Mouse (Mus musculus) lung, postnatal 0 days (tissue): ENCODE measurements around the gene Styx.

Experiments
- CTCF ChIP-seq: IDR thresholded peaks from 2 replicates; pipeline ENCODE4 v1.5.1; 2016; ENCODE audit warnings: antibody characterized with exemption, mild to moderate bottlenecking
- EP300 ChIP-seq: IDR thresholded peaks from 2 replicates; pipeline ENCODE4 v1.6.1; 2016; ENCODE audit warnings: antibody characterized with exemption, mild to moderate bottlenecking, control low read depth

GRCm38 (mm10) chr14:45385596-45385995 lies 34.7 kb downstream of the Styx start:
- no peak for TF ChIP-seq CTCF
- TF ChIP-seq EP300: no peak
